Mouse (Mus musculus) spleen, adult 18-20 months (tissue): Measurements from ENCODE around the gene Cfap44.
"Not testable (repeated sequence)": the region's sequence is repeated elsewhere in the genome, so short reads cannot be mapped to it uniquely, and the experiment has no call there.

Source experiments
- DNase-seq, 2 experiments: peaks; one replicate each; pipeline ENCODE4 v3.0.0; 2022; ENCODE audit warnings: mixed read lengths in 2 of 2

The Cfap44 gene

DNA sequence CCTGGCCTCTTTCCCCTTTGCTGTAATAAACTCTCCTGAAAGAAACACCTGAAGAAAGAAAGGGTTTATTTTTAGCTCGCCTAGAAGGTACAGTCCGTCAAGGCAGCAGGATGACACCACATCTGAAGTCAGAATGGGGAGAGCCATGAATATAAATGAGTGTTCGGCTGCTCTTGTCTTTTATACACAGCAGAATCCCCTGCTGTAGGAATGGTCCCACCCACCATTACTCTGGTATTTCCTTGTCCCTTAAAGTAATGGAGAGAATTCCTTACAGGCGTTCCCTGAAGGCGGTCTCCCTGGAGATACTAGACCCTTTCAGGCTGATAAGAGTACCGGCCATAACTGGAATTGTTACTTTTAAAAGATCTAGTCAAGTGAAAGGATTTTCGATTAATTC lies 35.4 kb downstream of the Cfap44 start:
- no peak for DNase-seq

- DNase-seq = no peak
These were observed 40.3 kb downstream of the Cfap44 start for GRCm38 (mm10) chr16:44434931-44435330.

- no peak for DNase-seq
These were observed 40.9 kb downstream of the Cfap44 start for GRCm38 (mm10) chr16:44435481-44435880.

DNA sequence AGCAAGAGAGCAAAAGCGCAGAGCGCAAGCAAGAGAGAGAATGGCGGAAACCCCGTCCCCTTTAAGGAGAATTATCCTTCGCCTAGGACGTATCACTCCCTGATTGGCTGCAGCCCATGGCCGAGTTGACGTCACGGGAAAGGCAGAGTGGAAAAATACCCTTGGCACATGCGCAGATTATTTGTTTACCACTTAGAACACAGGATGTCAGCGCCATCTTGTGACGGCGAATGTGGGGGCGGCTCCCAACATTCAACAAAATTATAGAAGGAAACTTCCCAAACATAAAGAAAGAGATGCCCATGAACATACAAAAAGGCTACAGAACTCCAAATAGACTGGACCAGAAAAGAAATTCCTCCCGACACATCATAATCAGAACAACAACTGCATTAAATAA lies 47.3 kb downstream of the Cfap44 start:
- DNase-seq = not testable (repeated sequence)

DNA sequence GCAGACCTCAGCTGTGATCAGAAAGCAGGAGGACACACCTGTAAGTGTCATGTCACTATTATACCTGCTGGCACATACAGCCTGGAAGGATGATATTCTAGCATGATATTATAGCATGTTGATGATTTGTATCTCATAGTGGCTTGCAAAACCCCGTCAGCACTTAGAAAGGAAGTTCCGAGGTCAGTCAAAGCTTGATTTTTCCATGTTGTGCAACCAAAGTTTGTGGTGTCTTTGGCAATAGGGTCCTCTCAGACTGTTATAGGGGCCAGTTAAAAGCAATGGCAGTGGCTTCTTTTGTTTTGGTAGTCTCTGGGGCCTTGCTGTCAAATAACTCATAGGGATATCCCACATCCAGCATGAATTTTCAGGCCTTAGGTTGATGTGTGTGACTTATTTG lies 63.3 kb downstream of the Cfap44 start:
- no peak for DNase-seq

DNA sequence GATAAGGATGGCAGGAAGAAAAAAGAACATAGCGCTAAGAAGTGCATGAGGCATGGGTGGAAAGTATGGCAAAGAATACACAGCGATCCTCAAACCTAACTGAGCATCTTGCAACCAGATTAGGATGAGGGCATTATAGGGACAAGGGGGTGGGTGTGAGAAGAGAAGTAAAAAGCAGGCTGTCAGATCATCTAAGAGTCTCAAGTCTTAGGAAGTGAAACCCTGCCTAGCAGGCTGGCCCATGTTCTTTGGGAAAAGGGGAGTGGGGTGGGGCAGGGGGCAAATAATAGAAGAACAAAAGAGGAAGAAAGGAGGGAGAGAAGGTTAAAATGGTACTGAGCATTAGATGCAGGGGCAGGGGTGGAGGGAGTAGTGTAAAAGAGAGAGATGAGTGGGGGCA lies 64.2 kb downstream of the Cfap44 start:
- no peak for DNase-seq

GRCm38 (mm10) chr16:44460922-44461321 lies 66.3 kb downstream of the Cfap44 start:
- no peak for DNase-seq

- no peak for DNase-seq
These were observed 80.7 kb downstream of the Cfap44 start for GRCm38 (mm10) chr16:44475281-44475680.

- no peak for DNase-seq
These were observed 81.2 kb downstream of the Cfap44 start for GRCm38 (mm10) chr16:44475682-44476375.

DNA sequence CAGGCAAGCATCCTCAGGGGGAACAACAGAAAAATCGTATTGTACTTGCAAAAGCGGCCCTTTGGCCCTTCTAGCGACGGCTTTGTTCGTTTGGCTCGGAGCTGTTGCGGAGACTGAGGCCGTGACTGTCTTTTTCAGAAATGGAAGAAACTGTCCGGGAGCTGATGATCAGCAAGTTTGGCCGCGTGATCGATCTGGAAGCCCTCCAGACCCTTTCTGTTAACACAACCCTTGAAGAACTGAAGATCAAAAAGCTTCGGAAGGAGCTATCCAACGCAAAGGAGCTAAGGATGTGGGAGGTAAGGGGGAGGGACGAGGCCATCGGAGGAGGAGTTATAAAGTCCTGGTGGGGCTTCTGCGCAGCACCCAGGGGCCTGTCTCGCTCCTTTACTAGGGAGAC lies 84.2 kb downstream of the Cfap44 start:
- DNase-seq = no peak

- DNase-seq = no peak
These were observed 85.3 kb downstream of the Cfap44 start for GRCm38 (mm10) chr16:44479852-44480251.

GRCm38 (mm10) chr16:44480616-44481015 lies 86.0 kb downstream of the Cfap44 start:
- DNase-seq = no peak

DNA sequence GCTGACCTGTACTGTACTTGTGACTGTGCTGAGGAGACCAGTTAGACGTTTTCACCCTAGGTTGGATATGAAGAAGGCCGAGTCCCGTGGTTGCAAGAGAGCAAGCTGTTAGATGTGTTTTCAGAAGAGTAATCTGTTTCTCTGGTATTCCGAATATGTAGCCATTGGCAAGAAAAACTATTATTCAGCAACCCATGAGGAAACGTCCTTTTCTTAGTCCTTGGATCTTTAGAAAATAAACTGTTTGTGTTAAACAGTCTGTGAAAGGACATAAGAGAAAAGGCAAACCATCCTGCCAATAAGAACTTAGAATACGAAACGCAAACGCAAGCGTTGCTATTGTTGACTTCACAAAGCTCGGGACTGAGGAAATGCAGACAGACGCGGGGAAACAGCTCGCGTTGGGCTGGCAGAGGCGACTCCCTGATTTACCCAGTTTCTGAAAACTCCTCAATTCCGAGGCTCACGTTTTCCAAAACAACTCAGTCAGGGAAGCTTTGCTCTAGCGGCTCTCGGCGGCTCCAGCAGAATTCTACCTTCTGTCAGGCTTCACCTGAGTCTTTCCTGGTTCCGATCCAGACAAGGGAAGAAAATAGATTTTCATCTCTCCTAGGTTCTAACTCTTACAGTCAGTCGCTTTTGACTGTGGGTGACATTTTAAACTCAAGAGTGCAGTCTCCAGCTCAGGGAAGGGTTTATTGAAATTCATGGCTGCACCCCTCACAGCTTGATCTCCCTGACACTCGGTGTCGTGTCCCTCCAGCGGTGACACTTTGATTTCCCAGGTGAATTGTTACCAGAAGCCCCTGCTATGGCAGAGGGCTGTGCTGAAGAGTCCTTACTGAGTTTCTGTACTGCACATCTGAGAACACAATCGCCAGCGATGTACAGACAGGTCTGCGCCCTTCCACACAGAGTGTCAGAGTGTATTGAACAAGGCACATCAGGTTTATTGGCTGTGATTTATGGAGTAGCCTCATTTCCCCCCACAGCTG lies 87.3 kb downstream of the Cfap44 start:
- DNase-seq = no peak

GRCm38 (mm10) chr16:44484079-44484478 lies 89.5 kb downstream of the Cfap44 start:
- DNase-seq = peak in 1 of 2 experiments; percentile 73

- DNase-seq = no peak
These were observed 90.2 kb downstream of the Cfap44 start for GRCm38 (mm10) chr16:44484831-44485230.

DNA sequence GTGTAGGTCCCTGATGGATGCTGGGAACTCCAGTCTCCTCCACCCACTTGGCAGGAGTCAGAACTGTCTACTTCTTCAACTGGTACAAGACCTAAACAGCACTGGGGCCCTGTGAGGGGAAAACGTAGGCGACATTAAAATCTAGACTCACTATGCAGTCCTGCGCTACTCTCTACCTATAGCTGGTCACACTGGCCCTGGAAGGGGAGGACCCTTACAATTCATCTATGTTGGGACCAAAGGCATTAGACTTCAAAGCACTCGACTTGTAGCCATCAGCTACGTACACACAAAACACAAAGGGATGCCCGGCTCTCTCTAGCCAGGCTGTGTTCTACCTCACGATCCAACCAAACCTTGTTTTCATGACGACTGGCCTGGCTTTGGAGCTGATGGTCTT lies 91.1 kb downstream of the Cfap44 start:
- no peak for DNase-seq

- DNase-seq = no peak
These were observed 92.0 kb downstream of the Cfap44 start for GRCm38 (mm10) chr16:44486612-44487011.

DNA sequence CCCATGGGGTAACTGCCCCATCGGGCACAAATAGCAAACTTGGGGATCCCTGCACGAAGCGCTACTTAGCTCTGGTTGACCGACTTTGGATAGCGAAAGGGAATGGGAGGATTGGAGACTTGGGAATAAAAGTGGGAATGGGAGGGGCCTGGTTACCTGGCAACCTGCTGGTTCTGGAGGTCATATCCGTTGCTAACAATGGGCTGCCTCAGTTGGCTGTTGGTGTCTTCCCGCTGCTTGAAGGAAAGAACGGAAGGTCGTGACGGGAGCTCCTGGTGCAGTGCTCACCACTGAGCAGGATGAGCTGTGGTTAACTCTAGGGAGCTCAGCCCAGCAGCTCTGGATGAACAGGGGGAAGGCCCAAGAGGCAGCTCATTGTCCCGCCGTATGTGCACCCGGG lies 92.6 kb downstream of the Cfap44 start:
- no peak for DNase-seq

DNA sequence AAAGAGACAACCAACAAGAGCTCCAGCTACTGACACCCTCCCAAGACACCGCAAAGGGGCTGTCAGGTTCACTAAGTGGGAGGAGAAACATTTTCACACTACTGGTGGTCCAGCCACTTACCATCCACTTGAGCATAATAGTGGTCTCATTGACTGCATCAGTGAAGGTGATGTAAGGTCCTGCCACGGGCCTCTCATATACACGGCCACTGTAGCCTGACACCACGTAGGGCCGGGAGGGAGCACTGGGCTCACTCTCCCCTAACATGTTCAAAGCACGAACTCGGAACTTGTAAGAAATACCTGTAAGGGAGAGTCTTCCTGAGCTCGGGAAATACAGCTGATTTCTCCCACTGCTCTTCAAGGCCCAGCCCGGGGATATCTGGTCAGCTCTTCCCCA lies 96.5 kb downstream of the Cfap44 start:
- DNase-seq = no peak

GRCm38 (mm10) chr16:44492151-44492550 lies 97.6 kb downstream of the Cfap44 start:
- no peak for DNase-seq

GRCm38 (mm10) chr16:44492706-44493105 lies 98.1 kb downstream of the Cfap44 start:
- DNase-seq = no peak

DNA sequence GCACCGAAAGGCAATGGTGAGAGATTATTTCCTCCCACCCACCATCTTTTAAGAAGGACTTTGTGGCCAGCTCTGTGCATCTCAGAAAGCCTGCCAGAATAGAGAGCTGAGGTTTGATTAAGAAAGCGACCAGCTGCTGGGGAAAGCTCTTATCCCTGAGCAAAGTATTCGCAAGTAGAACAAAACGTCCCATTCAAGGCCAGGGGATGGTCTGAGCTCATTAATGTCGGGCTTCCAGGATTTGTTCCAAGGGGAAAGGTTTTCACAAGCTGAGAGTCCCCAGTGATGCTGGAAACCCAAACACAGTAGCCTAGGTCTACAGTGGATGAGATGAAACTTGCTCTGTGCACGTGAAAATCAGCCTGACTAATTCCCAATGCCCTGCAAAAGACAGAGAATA lies 99.3 kb downstream of the Cfap44 start:
- DNase-seq = no peak

DNA sequence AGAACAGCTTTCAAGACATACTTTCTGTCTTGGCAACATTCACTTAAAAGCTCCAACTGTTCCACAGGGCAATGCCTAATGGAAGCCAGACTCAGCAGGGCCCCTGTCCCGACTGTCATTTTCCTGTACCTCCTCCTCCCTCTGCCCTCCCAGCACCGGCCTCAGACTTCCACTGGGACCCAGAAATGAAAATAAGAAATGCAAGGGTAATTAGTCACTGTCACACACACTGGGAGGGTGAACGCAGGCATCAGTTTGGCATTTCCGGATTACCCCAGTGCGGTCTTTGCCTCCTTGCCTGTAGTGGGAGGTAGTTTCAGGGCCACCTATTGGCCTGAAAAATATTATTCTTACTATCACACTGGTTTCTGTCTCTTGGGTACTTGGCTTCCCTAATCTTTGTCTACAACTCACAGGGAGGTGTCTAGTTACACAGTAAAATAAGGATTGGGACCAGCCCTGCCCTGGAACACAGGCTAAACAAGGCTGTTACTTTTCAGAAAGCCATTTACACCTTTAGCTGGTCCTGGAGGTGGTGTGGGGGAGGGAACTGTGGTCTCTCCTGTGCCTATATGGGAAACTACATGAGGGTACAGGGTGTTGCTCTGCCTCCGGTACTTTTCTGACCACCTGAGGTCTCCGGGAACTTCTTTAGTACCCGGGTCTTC lies 100.0 kb downstream of the Cfap44 start:
- no peak for DNase-seq
